Mouse (Mus musculus) embryonic fibroblast, embryonic 13.5 days (primary cell): ENCODE data around the gene Vmn2r124.

ENCODE experiments used
- CTCF ChIP-seq: IDR thresholded peaks from 2 replicates; pipeline ENCODE4 v1.5.1; 2011; ENCODE audit warnings: mild to moderate bottlenecking, control low read depth, low read length, moderate library complexity, borderline replicate concordance; ENCODE audit not compliant: insufficient read depth
- POLR2A ChIP-seq: IDR thresholded peaks from 2 replicates; pipeline ENCODE4 v1.6.1; 2011; ENCODE audit warnings: low read depth, mild to moderate bottlenecking, control low read depth, low read length, moderate library complexity

DNA sequence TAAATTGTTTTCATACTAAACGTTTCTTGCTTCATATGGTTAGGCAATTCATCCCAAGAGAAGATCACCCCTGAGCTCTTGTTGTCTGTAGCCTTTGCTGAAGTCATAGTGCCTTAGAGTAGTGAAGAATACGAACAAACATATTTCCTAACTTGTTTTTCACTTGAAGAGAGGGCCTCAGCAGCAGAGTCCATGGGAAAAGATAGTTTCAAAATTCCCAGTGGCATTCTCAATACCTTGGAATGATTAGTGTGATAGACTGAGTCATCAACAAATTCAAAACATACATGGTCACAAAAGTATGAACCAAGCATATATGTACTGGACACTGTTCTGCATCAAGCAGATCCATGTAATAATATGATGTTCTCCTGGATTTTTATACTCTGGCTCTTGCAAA is at the start of gene Vmn2r124:
- TF ChIP-seq CTCF (no peak), POLR2A (no peak)
